Mouse (Mus musculus) forebrain, embryonic 14.5 days (tissue): Measurements from ENCODE around the gene Arfgef2. TPM values are rescaled to one million over a fixed set of nuclear protein-coding genes. Genes with fewer than 3 reads are reported as not detected.

Experiments used
- ATAC-seq: fragments of 200-750 bp; cut with Nextera tagmentation; 2 replicates; pipeline ENCODE4 v1.8.0; 2017; ENCODE audit warnings: mild to moderate bottlenecking, moderate library complexity
- DNase-seq: peaks from one replicate; pipeline ENCODE4 v3.0.0-alpha.2; 2015; ENCODE audit warnings: low spot score
- H3K27ac ChIP-seq: fragments of 300-500 bp; sonication (generic); 2 replicates; pipeline ENCODE4 v1.5.1; 2014; ENCODE audit warnings: low read depth, mild to moderate bottlenecking, control low read depth, low read length, moderate library complexity
- H3K27me3 ChIP-seq: fragments of 300-500 bp; sonication (generic); replicated peaks from 2 replicates; pipeline ENCODE4 v1.6.1; 2014; ENCODE audit warnings: low read length, control low read depth, mixed read lengths; ENCODE audit not compliant: control insufficient read depth, insufficient read depth
- H3K36me3 ChIP-seq: fragments of 300-500 bp; sonication (generic); 2 replicates; pipeline ENCODE4 v1.6.1; 2014; ENCODE audit warnings: low read length, control low read depth; ENCODE audit not compliant: control insufficient read depth, insufficient read depth
- H3K4me1 ChIP-seq: fragments of 300-500 bp; sonication (generic); 2 replicates; pipeline ENCODE4 v1.6.1; 2014; ENCODE audit warnings: antibody characterized with exemption, low read length, control low read depth; ENCODE audit not compliant: control insufficient read depth, insufficient read depth
- H3K4me2 ChIP-seq: fragments of 300-500 bp; sonication (generic); 2 replicates; pipeline ENCODE4 v1.6.1; 2014; ENCODE audit warnings: mild to moderate bottlenecking, control low read depth, low read length
- H3K4me3 ChIP-seq: fragments of 300-500 bp; sonication (generic); 2 replicates; pipeline ENCODE4 v1.5.1; 2014; ENCODE audit warnings: low read depth, low read length, control low read depth
- H3K9ac ChIP-seq: fragments of 300-500 bp; sonication (generic); 2 replicates; pipeline ENCODE4 v1.6.1; 2014; ENCODE audit warnings: mild to moderate bottlenecking, low read length, control low read depth, moderate library complexity
- H3K9me3 ChIP-seq: fragments of 300-500 bp; sonication (generic); replicated peaks from 2 replicates; pipeline ENCODE4 v1.6.1; 2016; ENCODE audit warnings: low read length, control low read depth, mixed read lengths; ENCODE audit not compliant: control insufficient read depth
- WGBS: fragments of 180-500 bp; shearing (Covaris S2); extraction: QIAGEN DNeasy Blood & Tissue Kit; methylation state at CpG from one replicate; pipeline ENCODE4 v1.1.7; 2014; 5-methylcytosine and 5-hydroxymethylcytosine counted together
- polyA plus RNA-seq: library from polyadenylated mRNA; unstranded; fragments of >200 nt; fragmentation: Nextera tagmentation; extraction: Ambion mirVana; gene quantifications from 2 replicates; pipeline ENCODE4 v1.2.1, GENCODE M21; 2014

Gene Arfgef2
- polyA plus RNA-seq, 1 experiment from 2014 or later, result 2.6 TPM

- no peak overlapping the region for H3K4me3 ChIP-seq
- H3K27me3 ChIP-seq, result no peaks in the 10 kb centered on the region
- H3K9ac ChIP-seq, result no peak overlapping the region
- H3K4me2 ChIP-seq, result no peak overlapping the region
- no peak for DNase-seq
- ATAC-seq, result no peak
- H3K9me3 ChIP-seq, result no peaks in the 10 kb centered on the region
- peaks cover 29% of the 10 kb centered on the region for H3K36me3 ChIP-seq
- H3K4me1 ChIP-seq, result no peaks in the 10 kb centered on the region
- H3K27ac ChIP-seq, result no peak overlapping the region
- WGBS, result 86% methylated on average over 7 of the region's 7 CpGs
These were observed 4.9 kb upstream of the Arfgef2 start for GRCm38 (mm10) chr2:166800473-166800857.

GRCm38 (mm10) chr2:166801436-166801835, 4.0 kb upstream of the Arfgef2 start:
- Histone ChIP-seq H3K27ac (no peak overlapping the region), H3K9me3 (no peaks in the 10 kb centered on the region), H3K9ac (no peak overlapping the region), H3K36me3 (peaks cover 22% of the 10 kb centered on the region), H3K4me1 (peaks cover 4% of the 10 kb centered on the region; the same call in 1 of the 2 replicates), H3K27me3 (no peaks in the 10 kb centered on the region), H3K4me2 (no peak overlapping the region), H3K4me3 (no peak overlapping the region)
- DNase-seq (no peak), ATAC-seq (no peak)
- 74% methylated on average over 2 of the region's 2 CpGs for WGBS

GRCm38 (mm10) chr2:166803298-166803697, 2.1 kb upstream of the Arfgef2 start:
- Histone ChIP-seq H3K4me2 (no peak overlapping the region), H3K27me3 (no peaks in the 10 kb centered on the region), H3K27ac (no peak overlapping the region), H3K9me3 (no peaks in the 10 kb centered on the region), H3K9ac (no peak overlapping the region), H3K4me1 (peaks cover 4% of the 10 kb centered on the region; the same call in 1 of the 2 replicates), H3K36me3 (peaks cover 6% of the 10 kb centered on the region), H3K4me3 (no peak overlapping the region)
- WGBS, result 91% methylated on average over 3 of the region's 3 CpGs
- DNase-seq (no peak), ATAC-seq (no peak)

GRCm38 (mm10) chr2:166806173-166806705, 851 bp downstream of the Arfgef2 start:
- Histone ChIP-seq H3K4me1 (peaks cover 4% of the 10 kb centered on the region; the same call in 1 of the 2 replicates), H3K27ac (0 out of 2 replicates have a peak overlapping the region, but pooled peaks have one; percentile 27), H3K4me2 (peak overlapping the region; percentile 83), H3K27me3 (no peaks in the 10 kb centered on the region), H3K9ac (peak overlapping the region; percentile 76), H3K9me3 (no peaks in the 10 kb centered on the region), H3K4me3 (peak overlapping the region; percentile 72), H3K36me3 (no peaks in the 10 kb centered on the region)
- DNase-seq, result no peak
- ATAC-seq, result no peak
- 30% methylated on average over 14 of the region's 14 CpGs for WGBS

GRCm38 (mm10) chr2:166806813-166807212, 1.4 kb downstream of the Arfgef2 start:
- no peaks in the 10 kb centered on the region for H3K9me3 ChIP-seq
- no peaks in the 10 kb centered on the region for H3K27me3 ChIP-seq
- H3K36me3 ChIP-seq, result no peaks in the 10 kb centered on the region
- no peak for ATAC-seq
- no peak overlapping the region for H3K27ac ChIP-seq
- no peak overlapping the region for H3K9ac ChIP-seq
- 0 out of 2 replicates have a peak overlapping the region, but pooled peaks have one; percentile 83 for H3K4me2 ChIP-seq
- DNase-seq, result no peak
- no peak overlapping the region for H3K4me3 ChIP-seq
- H3K4me1 ChIP-seq, result peaks cover 4% of the 10 kb centered on the region; the same call in 1 of the 2 replicates
- WGBS, result 86% methylated on average over 6 of the region's 6 CpGs

GRCm38 (mm10) chr2:166809499-166809898, 4.1 kb downstream of the Arfgef2 start:
- Histone ChIP-seq H3K9ac (no peak overlapping the region), H3K4me2 (no peak overlapping the region), H3K4me1 (peaks cover 4% of the 10 kb centered on the region; the same call in 1 of the 2 replicates), H3K9me3 (no peaks in the 10 kb centered on the region), H3K4me3 (no peak overlapping the region), H3K27me3 (no peaks in the 10 kb centered on the region), H3K27ac (no peak overlapping the region), H3K36me3 (no peaks in the 10 kb centered on the region)
- ATAC-seq (no peak), DNase-seq (no peak)
- WGBS, result 91% methylated on average over 5 of the region's 5 CpGs

GRCm38 (mm10) chr2:166810821-166811220, 5.4 kb downstream of the Arfgef2 start:
- Histone ChIP-seq H3K4me3 (no peak overlapping the region), H3K4me2 (no peak overlapping the region), H3K27ac (no peak overlapping the region), H3K9ac (no peak overlapping the region), H3K27me3 (no peaks in the 10 kb centered on the region), H3K36me3 (no peaks in the 10 kb centered on the region), H3K9me3 (no peaks in the 10 kb centered on the region), H3K4me1 (peaks cover 4% of the 10 kb centered on the region; the same call in 1 of the 2 replicates)
- no peak for ATAC-seq
- WGBS, result 76% methylated on average over 10 of the region's 10 CpGs
- no peak for DNase-seq

- no peaks in the 10 kb centered on the region for H3K36me3 ChIP-seq
- no peaks in the 10 kb centered on the region for H3K27me3 ChIP-seq
- no peak overlapping the region for H3K27ac ChIP-seq
- no peaks in the 10 kb centered on the region for H3K9me3 ChIP-seq
- H3K4me3 ChIP-seq, result no peak overlapping the region
- H3K4me2 ChIP-seq, result no peak overlapping the region
- DNase-seq, result no peak
- H3K9ac ChIP-seq, result no peak overlapping the region
- ATAC-seq, result no peak
- no peaks in the 10 kb centered on the region for H3K4me1 ChIP-seq
- 86% methylated on average over 9 of the region's 9 CpGs for WGBS
These were observed 13.2 kb downstream of the Arfgef2 start for GRCm38 (mm10) chr2:166818463-166819143.

GRCm38 (mm10) chr2:166819849-166820248, 14.5 kb downstream of the Arfgef2 start:
- WGBS, result 92% methylated on average over 8 of the region's 8 CpGs
- Histone ChIP-seq H3K27me3 (no peaks in the 10 kb centered on the region), H3K27ac (no peak overlapping the region), H3K4me2 (no peak overlapping the region), H3K4me3 (no peak overlapping the region), H3K9me3 (no peaks in the 10 kb centered on the region), H3K4me1 (no peaks in the 10 kb centered on the region), H3K9ac (no peak overlapping the region), H3K36me3 (no peaks in the 10 kb centered on the region)
- DNase-seq (no peak), ATAC-seq (no peak)
